ENCODE assay signal across 9 mouse cellular contexts in genomic region chr4:154639126-154639525, GRCm38 (mm10). TPM values are rescaled to one million over a fixed set of nuclear protein-coding genes. Genes with fewer than 3 reads are reported as not detected.
A peak's percentile ranks its signal among the peaks of the same experiment; 100 is the strongest.
DNase-seq lines count a peak whose midpoint lies in the region; ATAC-seq lines count a peak whose summit lies in the region.
"Had no signal": no experiment of that assay in that cellular context is flagged by ENCODE, and none has a peak within 500 bp of the region (broad histone marks: within the 10 kb centered on the region; RNA-seq: fewer than 3 reads in every experiment).

No protein-coding gene starts in this region.

- H3K4me1 ChIP-seq in embryonic facial prominence, embryonic 12.5 days: peaks cover 59% of the 10 kb centered on the region
- peaks cover 9% of the 10 kb centered on the region; the same call in 1 of the 2 replicates for H3K4me1 ChIP-seq in hindbrain, embryonic 14.5 days (replicated peaks; ENCODE audit: control insufficient read depth, insufficient read depth, low read length)

- DNase-seq in Muller cell, postnatal 12 days (ENCODE audit: inconsistent ontology term): peak; percentile 32
- no peak for DNase-seq in hindbrain, embryonic 14.5 days (ENCODE audit: low spot score)
- DNase-seq in lung, adult 18-20 months: peak; percentile 72 to 74
- DNase-seq in thymus, postnatal 10 days (ENCODE audit: low spot score in 2 of 2): no peak
- no peak for DNase-seq in right cerebral cortex, adult 2 months (ENCODE audit: low spot score in 2 of 2)
- no peak for DNase-seq in gastrocnemius, postnatal 36 days
- DNase-seq in left cerebral cortex, postnatal 14 days (ENCODE audit: low spot score in 2 of 2): no peak

- peak overlapping the region; percentile 59; the same call in 1 of the 2 replicates for H3K27ac ChIP-seq in embryonic facial prominence, embryonic 12.5 days
- no peak overlapping the region; the same call in 1 of the 2 replicates for H3K27ac ChIP-seq in hindbrain, embryonic 14.5 days

- WGBS in embryonic facial prominence, embryonic 12.5 days: 1% methylated on average over 7 of the region's 7 CpGs
- 2% methylated on average over 7 of the region's 7 CpGs for WGBS in hindbrain, embryonic 14.5 days

- H3K9ac ChIP-seq in embryonic facial prominence, embryonic 12.5 days: peak overlapping the region; percentile 95
- H3K9ac ChIP-seq in hindbrain, embryonic 14.5 days: no peak overlapping the region

- peaks cover 60% of the 10 kb centered on the region for H3K27me3 ChIP-seq in embryonic facial prominence, embryonic 12.5 days
- peaks cover 89% of the 10 kb centered on the region for H3K27me3 ChIP-seq in hindbrain, embryonic 14.5 days (ENCODE audit: control insufficient read depth, insufficient read depth, low read length)

- H3K4me2 ChIP-seq in embryonic facial prominence, embryonic 12.5 days (replicated peaks): peak overlapping the region; percentile 85
- H3K4me2 ChIP-seq in hindbrain, embryonic 14.5 days (replicated peaks): peak overlapping the region; percentile 57

- ATAC-seq in embryonic facial prominence, embryonic 12.5 days (ENCODE audit: insufficient number of reproducible peaks, insufficient read depth, low FRiP score, low TSS enrichment): no peak
- no peak for ATAC-seq in hindbrain, embryonic 14.5 days (ENCODE audit: low FRiP score)

- intact Hi-C loops in gastrocnemius, postnatal 36 days (cut with DNase I): loop anchor here (5.0 kb wide), 1 partner anchor 192 kb away; no protein-coding TSS in a partner anchor
- intact Hi-C loops in left cerebral cortex, postnatal 14 days (cut with DNase I): loop anchor here (5.0 to 10.0 kb wide), 2 partner anchors 87 to 304 kb away; partner anchors contain the start of gene B230104I21Rik

- H3K9me3 ChIP-seq in embryonic facial prominence, embryonic 12.5 days: no peaks in the 10 kb centered on the region
- H3K9me3 ChIP-seq in hindbrain, embryonic 14.5 days (ENCODE audit: control insufficient read depth, low read length): no peaks in the 10 kb centered on the region

- H3K4me3 ChIP-seq in embryonic facial prominence, embryonic 12.5 days: peak overlapping the region; percentile 77
- H3K4me3 ChIP-seq in hindbrain, embryonic 14.5 days (replicated peaks; ENCODE audit: low read length): no peak overlapping the region; the same call in 1 of the 2 replicates

- no peaks in the 10 kb centered on the region for H3K36me3 ChIP-seq in embryonic facial prominence, embryonic 12.5 days
- no peaks in the 10 kb centered on the region for H3K36me3 ChIP-seq in hindbrain, embryonic 14.5 days (replicated peaks; ENCODE audit: control insufficient read depth, insufficient read depth)

RNA-seq across cellular contexts. Expression of gene Prdm16, which starts 2.5 kb away (rescaled TPM):
- polyA plus RNA-seq in embryonic facial prominence, embryonic 12.5 days (2016; fragmentation: Nextera tagmentation; extraction: Ambion mirVana): 41.5 and 45.7 TPM in 2 replicates
- 13.2 and 15.6 TPM in 2 replicates for polyA plus RNA-seq in hindbrain, embryonic 14.5 days (2014; fragmentation: Nextera tagmentation; extraction: Ambion mirVana)
- total RNA-seq in gastrocnemius, postnatal 36 days (2021): 1 to 10 TPM; 1.3 to 2.4 TPM
- 1 to 10 TPM; 6.8 TPM for total RNA-seq in left cerebral cortex, postnatal 14 days (2021)

RNA-seq across cellular contexts. Expression of gene Actrt2, which starts 28.5 kb away (rescaled TPM):
- polyA plus RNA-seq in embryonic facial prominence, embryonic 12.5 days (2016; fragmentation: Nextera tagmentation; extraction: Ambion mirVana): not detected in 2 replicates
- not detected in 2 replicates for polyA plus RNA-seq in hindbrain, embryonic 14.5 days (2014; fragmentation: Nextera tagmentation; extraction: Ambion mirVana)
- not detected for total RNA-seq in gastrocnemius, postnatal 36 days (2021)
- total RNA-seq in left cerebral cortex, postnatal 14 days (2021): not detected
- total RNA-seq: hematopoietic stem cell, adult 5-6 weeks had no signal

Comparison
In these comparisons a context has a peak if more than half of its experiments do, and no peak if none do; other contexts are left out.
1. DNase-seq: peak in Muller cell, postnatal 12 days (single experiment) and lung, adult 18-20 months (2 of 2); none in hindbrain, embryonic 14.5 days (single experiment), thymus, postnatal 10 days (0 of 2), right cerebral cortex, adult 2 months (0 of 2), gastrocnemius, postnatal 36 days (0 of 2) and left cerebral cortex, postnatal 14 days (0 of 2).